In genomic region chr4:87086933-87087577, GRCm38 (mm10) we compare ENCODE assay signal across 9 mouse cellular contexts.
DNase-seq lines count a peak whose midpoint lies in the region; ATAC-seq and TF ChIP-seq lines count a peak whose summit lies in the region.
"Had no signal": no experiment of that assay in that cellular context is flagged by ENCODE, and none has a peak within 500 bp of the region (broad histone marks: within the 10 kb centered on the region; RNA-seq: fewer than 3 reads in every experiment).

No protein-coding gene starts in this region.

- H3K4me3 ChIP-seq in heart, embryonic 15.5 days: no peak overlapping the region
- H3K4me3 ChIP-seq in intestine, embryonic 16.5 days (ENCODE audit: low read length): no peak overlapping the region
- H3K4me3 ChIP-seq: intestine, embryonic 15.5 days had no signal

- peak; percentile 47; the same call in 1 of the 2 replicates for ATAC-seq in heart, embryonic 15.5 days (replicated peaks; ENCODE audit: insufficient number of reproducible peaks, insufficient read depth, low FRiP score, low read depth)
- ATAC-seq in intestine, embryonic 16.5 days: no peak
- ATAC-seq in CD4-positive, CD25-positive, alpha-beta regulatory T cell, adult 4 months: no peak
- ATAC-seq: intestine, embryonic 15.5 days had no signal

- peak overlapping the region; percentile 16; the same call in 1 of the 2 replicates for H3K27ac ChIP-seq in heart, embryonic 15.5 days
- no peak overlapping the region for H3K27ac ChIP-seq in intestine, embryonic 16.5 days (ENCODE audit: low read length)
- H3K27ac ChIP-seq: intestine, embryonic 15.5 days had no signal

- no peaks in the 10 kb centered on the region for H3K36me3 ChIP-seq in heart, embryonic 15.5 days
- H3K36me3 ChIP-seq in intestine, embryonic 16.5 days (ENCODE audit: control insufficient read depth, insufficient read depth, low read length): no peaks in the 10 kb centered on the region
- H3K36me3 ChIP-seq: intestine, embryonic 15.5 days had no signal

- no peak overlapping the region for H3K4me2 ChIP-seq in heart, embryonic 15.5 days
- H3K4me2 ChIP-seq in intestine, embryonic 16.5 days (ENCODE audit: low read depth, low read length): no peak overlapping the region
- H3K4me2 ChIP-seq: intestine, embryonic 15.5 days had no signal

- no peaks in the 10 kb centered on the region for H3K9me3 ChIP-seq in heart, embryonic 15.5 days (replicated peaks)
- H3K9me3 ChIP-seq in intestine, embryonic 16.5 days (ENCODE audit: control insufficient read depth, low read length): no peaks in the 10 kb centered on the region
- H3K9me3 ChIP-seq: intestine, embryonic 15.5 days had no signal

- no peaks in the 10 kb centered on the region for H3K27me3 ChIP-seq in heart, embryonic 15.5 days
- no peaks in the 10 kb centered on the region for H3K27me3 ChIP-seq in intestine, embryonic 16.5 days (replicated peaks; ENCODE audit: control insufficient read depth, insufficient read depth, low read length)
- H3K27me3 ChIP-seq: intestine, embryonic 15.5 days had no signal

- 45% methylated on average over 11 of the region's 11 CpGs for WGBS in heart, embryonic 15.5 days
- WGBS in intestine, embryonic 16.5 days: 58% methylated on average over 11 of the region's 11 CpGs

- no peak for TF ChIP-seq POLR2A in brain, embryonic 14.5 days (IDR thresholded peaks at IDR 0.05; ENCODE audit: borderline replicate concordance, extremely low read depth, insufficient read depth, insufficient read length, poor library complexity, severe bottlenecking)

- H3K9ac ChIP-seq in heart, embryonic 15.5 days: no peak overlapping the region
- no peak overlapping the region for H3K9ac ChIP-seq in intestine, embryonic 16.5 days (ENCODE audit: low read depth, low read length)
- H3K9ac ChIP-seq: intestine, embryonic 15.5 days had no signal

- TF ChIP-seq CTCF in brain, embryonic 14.5 days (IDR thresholded peaks at IDR 0.05; ENCODE audit: borderline replicate concordance, extremely low read depth, insufficient read depth, insufficient read length): no peak

- peak; percentile 61 for DNase-seq in gastrocnemius, adult 18-20 months (ENCODE audit: low spot score)
- no peak for DNase-seq in gastrocnemius, postnatal 10 days
- peak; percentile 78 for DNase-seq in brain, embryonic 14.5 days (ENCODE audit: low read depth)
- DNase-seq in lung, postnatal 25 days (ENCODE audit: low spot score): peak; percentile 37
- no peak for DNase-seq in ovary, adult 18-20 months (ENCODE audit: low spot score)

- no peaks in the 10 kb centered on the region for H3K4me1 ChIP-seq in heart, embryonic 15.5 days (replicated peaks)
- H3K4me1 ChIP-seq in intestine, embryonic 16.5 days (ENCODE audit: control insufficient read depth, insufficient read depth, low read length): no peaks in the 10 kb centered on the region
- H3K4me1 ChIP-seq: intestine, embryonic 15.5 days had no signal

Comparison
In these comparisons a context has a peak if more than half of its experiments do, and no peak if none do; other contexts are left out.
1. DNase-seq: peak in gastrocnemius, adult 18-20 months (single experiment), brain, embryonic 14.5 days (single experiment) and lung, postnatal 25 days (single experiment); none in gastrocnemius, postnatal 10 days (single experiment) and ovary, adult 18-20 months (single experiment).